Mouse (Mus musculus): ENCODE measurements around the gene Adora1.

DNA sequence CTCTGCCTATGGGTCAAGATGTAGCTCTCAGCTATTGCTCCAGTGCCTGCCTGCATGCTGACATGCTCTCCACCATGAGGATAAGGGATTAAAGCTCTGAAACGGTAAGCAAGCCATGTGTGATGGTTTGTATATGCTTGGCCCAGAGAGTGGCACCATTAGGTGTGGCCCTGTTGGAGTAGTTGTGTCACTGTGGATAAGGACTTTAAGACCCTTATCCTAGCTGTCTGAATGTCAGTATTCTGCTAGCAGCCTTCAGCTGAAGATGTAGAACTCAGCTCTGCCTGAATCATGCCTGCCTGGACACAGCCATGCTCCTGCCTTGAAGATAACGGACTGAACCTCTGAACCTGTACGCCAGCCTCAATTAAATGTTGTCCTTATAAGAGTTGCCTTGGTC is 68.7 kb downstream of the Adora1 start:
- no peak for TF ChIP-seq REST (IDR thresholded peaks at IDR 0.05; ENCODE audit: insufficient read depth, insufficient read length)
- no peak for TF ChIP-seq POLR2A (IDR thresholded peaks at IDR 0.05; ENCODE audit: insufficient read length, low read depth)
- TF ChIP-seq E2F4 (IDR thresholded peaks at IDR 0.05; ENCODE audit: insufficient read depth), result no peak
- TF ChIP-seq TCF12 (IDR thresholded peaks at IDR 0.05; ENCODE audit: insufficient read depth, poor library complexity, severe bottlenecking), result no peak
- TF ChIP-seq CEBPB (IDR thresholded peaks at IDR 0.05; ENCODE audit: insufficient read depth, poor library complexity, severe bottlenecking), result no peak
- TF ChIP-seq USF1 (IDR thresholded peaks at IDR 0.05; ENCODE audit: low read depth), result no peak
- TF ChIP-seq MYOD1 (IDR thresholded peaks at IDR 0.05; ENCODE audit: control insufficient read depth in 1 of 3, insufficient read length in 2 of 3, low read depth in 2 of 3), result no peak
